Mouse (Mus musculus) cerebellum, adult 2 months (tissue): ENCODE results near the gene Fam20c. TPM values are rescaled to one million over a fixed set of nuclear protein-coding genes. Genes with fewer than 3 reads are reported as not detected.

ENCODE experiments used
- DNase-seq, 2 experiments: peaks; one replicate each; pipeline ENCODE4 v3.0.0; 2021
- H3K27ac ChIP-seq: fragments of 200-500 bp; 2 replicates; pipeline ENCODE4 v1.5.1; 2012; ENCODE audit warnings: low read length, control low read depth, inconsistent platforms; ENCODE audit not compliant: insufficient read depth
- H3K27me3 ChIP-seq: fragments of 200-500 bp; 2 replicates; pipeline ENCODE4 v1.6.1; 2012; ENCODE audit warnings: inconsistent platforms, mild to moderate bottlenecking, low read length, moderate library complexity; ENCODE audit not compliant: control insufficient read depth, insufficient read depth
- H3K4me1 ChIP-seq: fragments of 200-500 bp; 2 replicates; pipeline ENCODE4 v1.6.1; 2011; ENCODE audit warnings: low read length; ENCODE audit not compliant: control insufficient read depth, insufficient read depth
- H3K4me3 ChIP-seq: fragments of 200-500 bp; replicated peaks from 2 replicates; pipeline ENCODE3; 2011; ENCODE audit warnings: mild to moderate bottlenecking, low read depth, low read length, control low read depth; ENCODE audit not compliant: insufficient read depth
- CTCF ChIP-seq: fragments of 200-500 bp; IDR thresholded peaks from 2 replicates; pipeline ENCODE4 v1.5.1; 2011; ENCODE audit warnings: low read depth, mild to moderate bottlenecking, control low read depth, low read length, moderate library complexity, borderline replicate concordance; ENCODE audit not compliant: insufficient read depth
- POLR2A ChIP-seq: fragments of 200-500 bp; IDR thresholded peaks from 2 replicates; pipeline ENCODE4 v1.6.1; 2011; ENCODE audit warnings: low read length, control low read depth, borderline replicate concordance; ENCODE audit not compliant: insufficient read depth
- WGBS: fragments of 180-500 bp; shearing (Covaris S2); methylation state at CpG from one replicate; pipeline ENCODE4 v1.1.7; 2018; 5-methylcytosine and 5-hydroxymethylcytosine counted together
- polyA plus RNA-seq: library from polyadenylated mRNA; depleted of rRNA; stranded (reverse); fragments of >200 nt; gene quantifications from 2 replicates; pipeline ENCODE4 v1.2.3, GENCODE M21; 2012

The Fam20c gene
- polyA plus RNA-seq, 1 experiment = 32.9 TPM

DNA sequence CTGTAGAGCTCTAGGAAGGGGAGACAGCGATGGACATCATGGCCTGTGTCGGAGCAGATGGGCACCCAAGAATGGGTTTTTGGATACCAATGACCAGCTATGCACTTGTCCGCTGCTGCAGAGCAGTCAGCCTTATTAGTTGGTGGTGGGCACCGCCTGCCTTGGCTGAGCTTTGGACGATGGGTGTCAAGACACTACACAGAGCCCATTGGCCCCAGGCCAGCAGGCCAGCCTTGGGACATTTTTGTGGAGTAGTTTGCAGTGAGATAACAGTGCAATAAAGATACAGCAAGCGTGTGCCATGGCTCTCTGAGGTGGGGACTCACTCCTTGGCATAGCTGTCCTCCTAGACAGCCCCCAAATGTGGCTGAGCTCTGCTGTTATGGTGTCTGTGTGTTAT lies 55.5 kb downstream of the Fam20c start:
- Histone ChIP-seq H3K4me3 (no peak overlapping the region), H3K27ac (no peak overlapping the region), H3K27me3 (no peaks in the 10 kb centered on the region), H3K4me1 (no peaks in the 10 kb centered on the region)
- TF ChIP-seq CTCF (no peak), POLR2A (no peak)
- 94% methylated on average over 6 of the region's 6 CpGs for WGBS
- no peak for DNase-seq

DNA sequence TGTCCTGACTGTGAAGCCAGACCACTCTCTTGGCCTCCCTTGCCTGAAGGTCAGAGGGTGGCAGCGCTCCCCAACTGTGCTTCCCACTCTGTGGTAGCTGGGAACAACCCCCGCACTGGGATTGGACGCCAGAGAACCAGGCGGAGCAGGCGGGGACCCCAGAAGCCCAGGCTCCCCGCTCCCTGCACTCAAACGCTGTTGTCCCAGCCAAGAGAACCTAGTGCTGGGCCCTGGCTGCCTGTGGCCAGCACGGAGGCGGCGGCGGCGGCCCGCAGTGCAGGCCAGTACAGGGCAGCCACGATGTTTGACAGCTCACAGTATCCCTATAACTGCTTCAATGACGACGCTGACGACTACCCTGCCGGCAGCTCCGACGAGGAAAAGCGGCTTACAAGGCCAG lies 65.5 kb downstream of the Fam20c start, which contains the start of gene Gm5294:
Gene Gm5294, plus strand, starts transcription at position 301 of the 400 bp plus-strand sequence.
- 19% methylated on average over 21 of the region's 21 CpGs for WGBS
- Histone ChIP-seq H3K4me3 (no peak within 1 kb of the TSS), H3K27me3 (peaks cover 4% of the 10 kb centered on the region; the same call in 1 of the 2 replicates), H3K4me1 (peaks cover 5% of the 10 kb centered on the region; the same call in 1 of the 2 replicates), H3K27ac (no peak within 1 kb of the TSS)
- no peak for TF ChIP-seq POLR2A
- TF ChIP-seq CTCF = no peak
- no peak for DNase-seq

DNA sequence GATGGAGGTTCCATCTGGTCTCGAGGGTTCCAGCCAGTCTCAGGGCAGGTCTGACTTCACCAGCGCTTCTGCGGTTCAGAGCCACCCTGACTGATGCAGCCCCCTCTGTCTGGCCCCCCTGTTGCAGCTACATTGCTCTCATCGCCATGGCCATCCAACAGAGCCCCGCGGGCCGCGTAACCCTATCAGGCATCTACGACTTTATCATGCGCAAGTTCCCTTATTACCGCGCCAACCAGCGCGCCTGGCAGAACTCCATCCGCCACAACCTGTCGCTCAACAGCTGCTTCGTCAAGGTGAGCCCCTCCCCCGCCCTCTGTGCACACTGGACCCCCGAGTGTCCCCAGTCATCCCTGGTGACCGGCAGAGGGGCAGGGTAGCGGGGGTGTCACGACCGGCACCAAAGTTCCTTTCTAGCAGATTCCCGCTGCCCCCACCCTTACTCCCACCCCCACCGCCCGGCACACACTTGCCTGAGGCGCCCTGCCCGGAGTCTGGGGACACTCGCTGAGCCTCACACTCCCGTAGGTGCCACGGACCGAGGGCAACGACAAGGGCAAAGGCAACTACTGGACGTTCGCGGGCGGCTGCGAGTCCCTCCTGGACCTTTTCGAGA lies 66.5 kb downstream of the Fam20c start:
- Histone ChIP-seq H3K4me3 (no peak overlapping the region), H3K27ac (no peak overlapping the region), H3K4me1 (peaks cover 5% of the 10 kb centered on the region; the same call in 1 of the 2 replicates), H3K27me3 (peaks cover 4% of the 10 kb centered on the region; the same call in 1 of the 2 replicates)
- 2% methylated on average over 39 of the region's 39 CpGs for WGBS
- no peak for TF ChIP-seq CTCF
- no peak for TF ChIP-seq POLR2A
- DNase-seq = no peak

DNA sequence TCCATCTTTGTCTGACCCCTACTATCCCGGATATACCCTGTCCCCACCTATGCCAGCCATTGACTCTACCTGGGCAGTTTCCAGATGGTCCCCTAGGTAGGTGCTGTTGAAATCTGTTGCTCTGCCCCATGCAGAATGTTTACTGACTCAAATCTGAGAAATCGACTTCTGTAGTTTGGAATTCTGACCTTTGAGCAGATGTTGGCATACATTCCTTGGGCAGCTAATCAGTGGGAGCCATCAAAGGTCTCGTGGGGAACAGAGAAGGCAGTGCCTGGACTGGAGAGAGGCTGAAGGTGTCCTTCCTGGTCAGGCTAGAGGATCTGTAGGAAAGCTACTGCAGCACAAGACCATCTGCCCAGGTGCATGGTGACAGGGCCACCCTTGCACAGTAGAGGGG lies 70.8 kb downstream of the Fam20c start:
- 78% methylated on average over 3 of the region's 3 CpGs for WGBS
- peaks cover 4% of the 10 kb centered on the region; the same call in 1 of the 2 replicates for H3K27me3 ChIP-seq
- H3K4me3 ChIP-seq = no peak overlapping the region
- DNase-seq = no peak
- TF ChIP-seq CTCF = no peak
- no peak for TF ChIP-seq POLR2A
- no peak overlapping the region for H3K27ac ChIP-seq
- H3K4me1 ChIP-seq = peaks cover 5% of the 10 kb centered on the region; the same call in 1 of the 2 replicates

DNA sequence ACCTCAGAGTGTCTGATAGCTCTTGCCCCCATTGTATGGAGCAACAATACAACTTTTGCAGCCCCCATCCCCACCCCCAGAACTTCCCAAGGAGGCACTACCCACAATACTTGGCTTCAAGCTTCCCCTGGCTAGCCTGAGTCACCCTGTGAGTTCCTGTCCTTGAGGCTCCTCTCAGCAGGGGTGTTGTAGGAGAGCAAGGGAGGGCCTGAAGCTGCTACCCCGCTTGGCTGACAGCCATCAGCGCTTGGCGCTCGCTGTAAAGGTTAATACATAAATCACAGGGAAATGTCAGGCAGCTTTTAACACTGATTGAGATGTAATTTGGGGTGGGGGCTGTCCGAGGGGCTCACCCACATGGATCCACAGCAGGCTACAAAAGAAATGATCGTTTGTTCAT lies 79.1 kb downstream of the Fam20c start:
- H3K4me1 ChIP-seq = no peaks in the 10 kb centered on the region
- no peak overlapping the region for H3K4me3 ChIP-seq
- WGBS = 13% methylated on average over 6 of the region's 6 CpGs
- no peak for DNase-seq
- TF ChIP-seq CTCF (no peak), POLR2A (no peak)
- no peak overlapping the region for H3K27ac ChIP-seq
- no peaks in the 10 kb centered on the region for H3K27me3 ChIP-seq

DNA sequence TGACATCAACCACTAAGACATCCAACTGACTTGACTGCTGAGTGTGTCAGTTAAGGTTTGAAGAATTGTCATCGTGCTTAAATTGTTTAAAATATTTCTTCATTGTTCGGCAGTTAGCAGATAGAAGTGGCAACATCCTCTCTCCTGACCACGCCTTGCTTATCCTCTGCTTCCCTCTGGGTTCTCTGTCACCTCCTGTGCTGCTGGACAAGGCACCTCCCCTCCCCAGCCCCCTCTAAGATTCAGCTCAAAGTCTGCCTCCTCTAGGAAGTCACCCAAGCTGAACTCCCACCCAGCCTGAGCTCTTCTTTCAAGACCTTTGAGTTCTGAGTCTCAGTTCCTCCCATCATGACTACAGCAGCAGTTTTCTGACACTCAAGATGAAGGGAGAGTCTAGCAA lies 80.6 kb downstream of the Fam20c start:
- Histone ChIP-seq H3K4me3 (no peak overlapping the region), H3K27ac (no peak overlapping the region), H3K4me1 (no peaks in the 10 kb centered on the region), H3K27me3 (no peaks in the 10 kb centered on the region)
- TF ChIP-seq CTCF = no peak
- no peak for DNase-seq
- 92% methylated on average over 3 of the region's 3 CpGs for WGBS

DNA sequence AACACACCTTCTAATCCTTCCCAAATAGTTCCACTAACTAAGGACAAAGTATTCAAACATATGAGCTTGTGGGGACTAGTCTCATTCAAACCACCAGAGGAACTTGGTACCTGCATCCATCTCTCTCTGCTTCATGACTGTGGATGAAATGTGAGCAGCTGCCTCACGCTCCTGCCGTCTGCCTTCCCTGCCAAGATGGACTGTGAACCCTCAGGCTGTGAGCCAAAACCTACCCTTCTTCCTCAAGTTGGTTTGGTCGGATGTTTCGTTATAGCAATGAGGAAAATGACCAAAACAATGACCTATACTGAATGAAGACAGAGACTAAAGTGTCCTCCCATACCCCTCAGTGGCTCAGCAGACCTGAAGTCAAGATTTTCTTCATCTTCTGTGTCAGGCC lies 86.7 kb downstream of the Fam20c start:
- TF ChIP-seq POLR2A (no peak), CTCF (no peak)
- WGBS = 75% methylated on average over 4 of the region's 4 CpGs
- Histone ChIP-seq H3K27me3 (no peaks in the 10 kb centered on the region), H3K4me1 (no peaks in the 10 kb centered on the region), H3K27ac (no peak overlapping the region), H3K4me3 (no peak overlapping the region)
- DNase-seq = no peak

DNA sequence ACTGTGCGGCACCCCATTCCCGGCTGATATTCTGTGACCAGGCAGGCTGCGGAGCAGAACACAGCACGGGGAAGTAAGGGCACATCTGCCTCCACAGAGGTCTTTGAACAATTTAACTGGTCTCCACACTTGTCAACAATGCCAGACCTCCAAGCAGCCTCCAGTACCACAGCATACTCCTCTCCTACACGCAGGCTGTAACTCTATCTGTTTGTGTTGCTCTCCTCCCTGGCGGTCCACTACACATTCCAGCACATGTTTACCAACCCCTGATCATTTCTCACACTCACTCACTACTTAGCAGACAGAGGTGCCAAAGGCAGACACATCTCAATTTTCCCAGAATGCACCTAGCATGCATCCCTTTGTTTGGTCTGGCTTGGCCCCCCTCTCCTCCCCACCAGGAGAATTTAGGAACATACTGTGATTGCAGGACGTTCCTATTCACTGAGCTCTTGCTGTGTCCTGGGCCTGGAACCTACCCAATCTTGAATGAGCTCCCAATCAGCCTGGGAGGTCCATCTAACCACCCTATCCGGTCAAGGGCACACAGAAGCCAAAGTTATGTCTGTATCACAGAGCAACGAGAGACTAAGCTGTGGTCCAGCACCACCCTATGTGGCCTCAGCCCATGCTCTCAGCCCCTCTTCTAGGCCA lies 89.0 kb downstream of the Fam20c start:
- Histone ChIP-seq H3K27me3 (no peaks in the 10 kb centered on the region), H3K4me3 (no peak overlapping the region), H3K27ac (no peak overlapping the region), H3K4me1 (no peaks in the 10 kb centered on the region)
- DNase-seq = no peak
- WGBS = 70% methylated on average over 9 of the region's 9 CpGs
- TF ChIP-seq CTCF = no peak
- no peak for TF ChIP-seq POLR2A
